12 mouse cellular contexts compared by ENCODE assay signal in the genomic region with DNA sequence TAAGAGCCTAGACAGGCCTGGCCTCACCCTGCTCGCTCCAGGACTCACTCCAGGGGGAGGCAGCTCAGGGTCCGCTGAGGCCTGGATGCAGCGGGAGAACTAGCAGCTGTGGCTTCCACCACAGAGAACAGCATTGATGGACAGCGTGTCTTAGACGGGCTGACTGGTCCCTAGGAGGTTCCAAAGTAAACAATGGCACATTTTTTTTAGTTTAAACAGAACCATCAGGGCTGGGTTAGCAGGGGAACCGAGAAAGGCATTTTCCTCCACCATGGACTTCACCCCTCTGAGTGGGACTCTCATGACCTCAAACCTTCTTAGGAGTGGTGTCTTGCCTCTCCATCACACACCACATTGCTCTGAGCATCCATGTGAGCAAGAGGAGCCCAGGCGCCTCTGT. TPM values are rescaled to one million over a fixed set of nuclear protein-coding genes. Genes with fewer than 3 reads are reported as not detected.
DNase-seq lines count a peak whose midpoint lies in the region; ATAC-seq and TF ChIP-seq lines count a peak whose summit lies in the region.
"Had no signal": no experiment of that assay in that cellular context is flagged by ENCODE, and none has a peak within 500 bp of the region (broad histone marks: within the 10 kb centered on the region; RNA-seq: fewer than 3 reads in every experiment).

No protein-coding gene starts in this region.

- H3K4me1 ChIP-seq in forebrain, postnatal 0 days (ENCODE audit: insufficient read depth): no peaks in the 10 kb centered on the region
- no peaks in the 10 kb centered on the region; the same call in 1 of the 2 replicates for H3K4me1 ChIP-seq in forebrain, embryonic 12.5 days
- H3K4me1 ChIP-seq in heart, embryonic 15.5 days (replicated peaks): peaks cover 40% of the 10 kb centered on the region

- no peak overlapping the region for H3K9ac ChIP-seq in forebrain, postnatal 0 days
- H3K9ac ChIP-seq in forebrain, embryonic 12.5 days: no peak overlapping the region
- 0 out of 2 replicates have a peak overlapping the region, but pooled peaks have one; percentile 20 for H3K9ac ChIP-seq in heart, embryonic 15.5 days

- DNase-seq in forebrain, postnatal 0 days: no peak
- no peak for DNase-seq in layer of hippocampus, adult 2 months (ENCODE audit: low spot score in 2 of 2)
- no peak for DNase-seq in layer of hippocampus, postnatal 14 days (ENCODE audit: low spot score in 2 of 2)
- DNase-seq in lung, postnatal 4 days: peak; percentile 45 to 82
- no peak for DNase-seq in gastrocnemius, postnatal 10 days
- DNase-seq in spleen, postnatal 10 days (ENCODE audit: low spot score in 2 of 2): no peak
- DNase-seq: adrenal gland, adult 8-10 months; cerebellum, adult 11 months had no signal

- H3K27ac ChIP-seq in forebrain, postnatal 0 days (ENCODE audit: low read depth, low read length): peak overlapping the region; percentile 21; the same call in 1 of the 2 replicates
- H3K27ac ChIP-seq in forebrain, embryonic 12.5 days: no peak overlapping the region
- H3K27ac ChIP-seq in layer of hippocampus, adult 2 months: peak overlapping the region; percentile 79
- H3K27ac ChIP-seq in heart, embryonic 15.5 days: peak overlapping the region; percentile 94

- H3K4me2 ChIP-seq in forebrain, postnatal 0 days (ENCODE audit: low read depth): no peak overlapping the region
- no peak overlapping the region for H3K4me2 ChIP-seq in forebrain, embryonic 12.5 days
- H3K4me2 ChIP-seq in heart, embryonic 15.5 days: no peak overlapping the region

- no peaks in the 10 kb centered on the region for H3K27me3 ChIP-seq in forebrain, postnatal 0 days (ENCODE audit: insufficient read depth, low read length)
- no peaks in the 10 kb centered on the region for H3K27me3 ChIP-seq in forebrain, embryonic 12.5 days
- no peaks in the 10 kb centered on the region for H3K27me3 ChIP-seq in heart, embryonic 15.5 days

- no peak overlapping the region for H3K4me3 ChIP-seq in forebrain, postnatal 0 days (ENCODE audit: low read depth, low read length)
- no peak overlapping the region for H3K4me3 ChIP-seq in forebrain, embryonic 12.5 days (replicated peaks)
- H3K4me3 ChIP-seq in layer of hippocampus, adult 2 months: no peak overlapping the region
- no peak overlapping the region for H3K4me3 ChIP-seq in heart, embryonic 15.5 days

- 51% methylated on average over 7 of the region's 7 CpGs for WGBS in forebrain, postnatal 0 days
- WGBS in forebrain, embryonic 12.5 days: 61% methylated on average over 7 of the region's 7 CpGs
- WGBS in heart, embryonic 15.5 days: 46% methylated on average over 7 of the region's 7 CpGs

- no peaks in the 10 kb centered on the region for H3K9me3 ChIP-seq in forebrain, postnatal 0 days (ENCODE audit: low read length)
- no peaks in the 10 kb centered on the region for H3K9me3 ChIP-seq in forebrain, embryonic 12.5 days
- H3K9me3 ChIP-seq in heart, embryonic 15.5 days (replicated peaks): no peaks in the 10 kb centered on the region

- ATAC-seq in forebrain, postnatal 0 days: no peak
- ATAC-seq in forebrain, embryonic 12.5 days (ENCODE audit: low FRiP score): no peak
- ATAC-seq in heart, embryonic 15.5 days (replicated peaks; ENCODE audit: insufficient number of reproducible peaks, insufficient read depth, low FRiP score, low read depth): no peak

- H3K36me3 ChIP-seq in forebrain, postnatal 0 days (ENCODE audit: insufficient read depth): peaks cover 13% of the 10 kb centered on the region
- H3K36me3 ChIP-seq in forebrain, embryonic 12.5 days (replicated peaks): peaks cover 11% of the 10 kb centered on the region
- H3K36me3 ChIP-seq in heart, embryonic 15.5 days: peaks cover 16% of the 10 kb centered on the region; the same call in 1 of the 2 replicates

- no peak for TF ChIP-seq CTCF in forebrain, postnatal 0 days (IDR thresholded peaks at IDR 0.05; ENCODE audit: low read depth)
- TF ChIP-seq CTCF in layer of hippocampus, adult 2 months (conservative IDR thresholded peaks at IDR 0.05): no peak

RNA-seq across cellular contexts. Expression of a gene that starts 31.2 kb away (rescaled TPM):
- 68.2 and 79.7 TPM in 2 replicates for total RNA-seq in forebrain, postnatal 0 days (2014; rRNA removed)
- 35.7 and 37.8 TPM in 2 replicates for polyA plus RNA-seq in forebrain, postnatal 0 days (2015; fragmentation: Nextera tagmentation; extraction: Ambion mirVana)
- 22.8 and 23.1 TPM in 2 replicates for polyA plus RNA-seq in forebrain, embryonic 12.5 days (2016; fragmentation: Nextera tagmentation; extraction: Ambion mirVana)
- 10 to 100 TPM; 76.5 to 77.4 TPM for total RNA-seq in layer of hippocampus, adult 2 months (2021)
- 10 to 100 TPM; 94.7 to 99.2 TPM for total RNA-seq in layer of hippocampus, postnatal 14 days (2021)
- polyA plus RNA-seq in heart, embryonic 15.5 days (2015; fragmentation: Nextera tagmentation; extraction: Ambion mirVana): 40.9 and 49.2 TPM in 2 replicates
- 10 to 100 TPM; 31.7 to 42.0 TPM for total RNA-seq in gastrocnemius, postnatal 10 days (2021)

RNA-seq across cellular contexts. Expression of a gene that starts 56.1 kb away (rescaled TPM):
- not detected in 2 replicates for total RNA-seq in forebrain, postnatal 0 days (2014; rRNA removed)
- polyA plus RNA-seq in forebrain, postnatal 0 days (2015; fragmentation: Nextera tagmentation; extraction: Ambion mirVana): 0.29 and 0.34 TPM in 2 replicates
- polyA plus RNA-seq in forebrain, embryonic 12.5 days (2016; fragmentation: Nextera tagmentation; extraction: Ambion mirVana): 0.08 TPM in 1 of 2 replicates, not detected in the other
- under 1 TPM; 0.34 to 0.79 TPM for total RNA-seq in layer of hippocampus, adult 2 months (2021)
- under 1 TPM in 1 of 2 experiments, not detected in 1; 0.18 TPM for total RNA-seq in layer of hippocampus, postnatal 14 days (2021)
- 0.20 and 0.30 TPM in 2 replicates for polyA plus RNA-seq in heart, embryonic 15.5 days (2015; fragmentation: Nextera tagmentation; extraction: Ambion mirVana)
- total RNA-seq in gastrocnemius, postnatal 10 days (2021): not detected
- total RNA-seq: gastrocnemius, adult 18-20 months had no signal
- polyA plus RNA-seq: embryonic facial prominence, embryonic 11.5 days had no signal

Comparison
In these comparisons a context has a peak if more than half of its experiments do, and no peak if none do; other contexts are left out.
1. DNase-seq: peak in lung, postnatal 4 days (2 of 2); none in forebrain, postnatal 0 days (single experiment), layer of hippocampus, adult 2 months (0 of 2), layer of hippocampus, postnatal 14 days (0 of 2), gastrocnemius, postnatal 10 days (single experiment) and spleen, postnatal 10 days (0 of 2).